Mouse (Mus musculus): ENCODE data around the gene Hck.

DNA sequence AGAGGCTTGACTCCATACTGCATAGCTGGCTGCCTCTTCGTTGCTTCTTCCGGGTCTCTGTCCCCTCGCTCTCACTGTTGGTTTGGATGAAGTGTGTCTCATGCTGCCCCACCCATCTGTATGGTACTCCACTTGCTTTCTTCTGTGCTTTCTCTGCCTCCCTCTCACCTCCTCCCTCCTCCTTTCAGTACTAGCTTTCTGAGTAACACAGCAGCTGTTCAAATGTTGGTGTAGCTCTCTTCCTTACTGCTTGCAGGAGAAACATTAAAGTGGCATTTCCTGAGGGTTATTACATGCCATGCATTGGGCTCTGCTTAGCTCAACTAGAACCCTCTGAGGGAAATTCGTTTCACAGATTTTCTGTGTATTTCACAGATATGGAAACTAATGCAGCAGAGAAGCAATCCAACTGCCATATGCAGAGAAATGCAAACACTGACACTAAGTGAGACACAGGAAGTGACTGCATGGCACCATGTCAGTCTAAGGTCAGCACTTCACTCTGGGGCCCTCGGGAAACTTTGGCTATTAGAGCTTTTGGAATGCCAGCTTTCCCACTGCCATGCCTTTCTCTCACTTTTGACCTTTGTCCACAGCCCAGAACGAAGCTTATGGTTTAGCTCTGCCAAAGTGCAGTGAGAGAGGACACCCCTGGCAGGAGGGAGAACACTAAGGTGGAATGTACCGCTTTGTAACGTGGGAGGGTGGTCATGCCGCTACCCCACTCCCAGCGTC, 71.0 kb downstream of the Hck start:
- TF ChIP-seq CTCF (IDR thresholded peaks at IDR 0.05; ENCODE audit: low read depth) (no peak), EP300 (IDR thresholded peaks at IDR 0.05; ENCODE audit: low read depth) (no peak)
